Mouse (Mus musculus): ENCODE data around the gene Poglut1. TPM values are rescaled to one million over a fixed set of nuclear protein-coding genes. Genes with fewer than 3 reads are reported as not detected.
"Not testable (repeated sequence)": the region's sequence is repeated elsewhere in the genome, so short reads cannot be mapped to it uniquely, and the experiment has no call there.

The Poglut1 gene
- polyA plus RNA-seq, 1 experiment from 2014 or later: 79.7 TPM

DNA sequence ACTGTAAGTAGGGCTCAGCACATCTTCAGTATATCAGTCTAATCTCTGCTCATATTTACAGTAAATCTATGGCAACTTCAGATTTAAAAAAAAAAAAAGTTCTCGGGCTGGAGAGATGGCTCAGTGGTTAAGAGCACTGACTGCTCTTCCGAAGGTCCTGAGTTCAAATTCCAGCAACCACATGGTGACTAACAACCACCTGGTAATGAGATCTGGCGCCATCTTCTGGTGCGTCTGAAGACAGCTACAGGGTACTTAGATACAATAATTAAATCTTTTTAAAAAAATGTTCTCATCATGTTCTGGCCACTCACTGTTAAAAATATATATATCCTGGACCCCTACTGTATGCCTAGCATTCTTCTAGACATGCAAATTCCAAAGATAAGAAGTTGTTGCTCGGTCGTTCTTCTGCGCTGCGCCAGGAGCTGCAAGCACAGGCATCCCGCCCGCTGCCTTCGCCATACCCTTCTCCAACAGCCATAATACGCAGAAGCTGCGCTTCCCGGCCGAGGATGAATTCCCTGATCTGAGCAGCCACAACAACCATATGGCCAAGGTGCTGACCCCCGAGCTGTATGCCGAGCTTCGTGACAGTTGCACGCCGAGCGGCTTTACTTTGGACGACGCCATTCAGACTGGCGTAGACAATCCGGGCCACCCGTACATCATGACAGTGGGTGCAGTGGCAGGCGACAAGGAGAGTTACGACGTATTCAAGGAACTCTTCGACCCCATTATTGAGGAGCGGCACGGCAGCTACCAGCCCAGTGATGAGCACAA lies 67.1 kb downstream of the Poglut1 start:
- Histone ChIP-seq H3K4me2 (replicated peaks) (peak overlapping the region; percentile 65), H3K27me3 (peaks cover 44% of the 10 kb centered on the region), H3K4me3 (peak overlapping the region; percentile 37), H3K36me3 (no peaks in the 10 kb centered on the region), H3K9ac (0 out of 2 replicates have a peak overlapping the region, but pooled peaks have one; percentile 13), H3K9me3 (no peaks in the 10 kb centered on the region), H3K4me1 (peaks cover 6% of the 10 kb centered on the region; the same call in 1 of the 2 replicates), H3K27ac (no peak overlapping the region)
- 16% methylated on average over 32 of the region's 32 CpGs for WGBS
- ATAC-seq (ENCODE audit: low FRiP score, low read depth): no peak

DNA sequence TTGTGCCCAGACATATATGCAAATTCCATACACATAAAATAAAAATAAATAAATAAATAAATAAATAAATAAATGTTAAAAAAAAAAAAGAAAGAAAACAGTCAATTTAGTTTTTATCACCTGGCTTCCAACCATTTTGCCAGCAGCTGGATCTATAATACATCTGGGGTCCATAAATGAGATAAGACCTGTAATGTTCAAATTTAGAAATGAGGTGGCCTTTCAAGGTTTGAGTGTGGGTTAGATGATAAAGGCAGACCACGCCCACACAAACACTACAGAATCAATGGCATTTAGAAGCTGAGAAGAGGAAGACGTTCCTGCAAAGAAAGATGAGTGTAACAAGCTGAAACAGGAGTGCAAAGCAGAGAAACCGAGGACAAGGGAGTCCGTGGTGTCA lies 68.7 kb downstream of the Poglut1 start:
- WGBS: 70% methylated on average over 4 of the region's 4 CpGs

DNA sequence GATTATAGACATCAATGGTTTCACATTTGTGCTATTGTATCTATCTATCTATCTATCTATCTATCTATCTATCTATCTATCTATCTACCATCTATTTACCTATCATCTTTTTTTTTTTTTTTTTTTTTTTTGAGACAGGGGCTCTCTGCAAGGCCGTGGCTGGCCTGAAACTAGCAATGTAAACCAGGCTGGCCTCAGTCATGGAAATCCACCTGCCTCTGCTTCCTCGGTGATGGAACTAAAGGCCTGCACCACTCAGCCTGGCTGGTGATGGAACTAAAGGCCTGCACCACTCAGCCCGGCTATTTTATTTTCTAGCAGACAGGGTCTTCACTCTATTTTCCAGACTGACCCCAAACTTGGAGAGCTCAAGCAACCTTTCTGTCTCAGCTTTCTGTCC lies 71.8 kb downstream of the Poglut1 start:
- Histone ChIP-seq H3K36me3 (no peaks in the 10 kb centered on the region), H3K4me3 (no peak overlapping the region), H3K4me1 (peaks cover 12% of the 10 kb centered on the region; the same call in 1 of the 2 replicates), H3K27ac (no peak overlapping the region), H3K4me2 (replicated peaks) (no peak overlapping the region), H3K27me3 (peaks cover 24% of the 10 kb centered on the region), H3K9ac (no peak overlapping the region), H3K9me3 (no peaks in the 10 kb centered on the region)
- 89% methylated on average over 3 of the region's 3 CpGs for WGBS
- ATAC-seq (ENCODE audit: low FRiP score, low read depth): no peak

More for the DNA sequence above, 68.7 kb downstream of the Poglut1 start:
- Histone ChIP-seq H3K27ac (no peak overlapping the region), H3K9ac (no peak overlapping the region), H3K4me3 (no peak overlapping the region), H3K4me1 (peaks cover 14% of the 10 kb centered on the region; the same call in 1 of the 2 replicates), H3K9me3 (no peaks in the 10 kb centered on the region), H3K4me2 (replicated peaks) (no peak overlapping the region), H3K27me3 (peaks cover 44% of the 10 kb centered on the region), H3K36me3 (no peaks in the 10 kb centered on the region)
- no peak for ATAC-seq (ENCODE audit: low FRiP score, low read depth)

DNA sequence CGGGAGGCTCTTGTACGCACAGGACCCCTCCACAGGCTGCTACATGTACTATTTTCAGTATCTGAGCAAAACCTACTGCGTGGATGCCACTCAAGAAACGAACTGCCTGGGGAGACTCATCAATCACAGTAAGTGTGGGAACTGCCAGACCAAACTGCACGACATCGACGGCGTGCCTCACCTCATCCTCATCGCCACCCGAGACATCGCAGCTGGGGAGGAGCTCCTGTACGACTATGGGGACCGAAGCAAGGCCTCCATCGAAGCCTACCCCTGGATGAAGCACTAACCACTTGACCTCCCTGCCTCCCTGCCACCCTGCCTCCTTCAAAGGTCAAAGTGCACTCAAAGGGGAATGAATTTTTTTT lies 72.8 kb downstream of the Poglut1 start:
- WGBS: 36% methylated on average over 14 of the region's 14 CpGs
- not testable (repeated sequence) for ATAC-seq (ENCODE audit: low FRiP score, low read depth); H3K9me3 ChIP-seq; H3K27ac ChIP-seq; H3K36me3 ChIP-seq
- H3K4me1 ChIP-seq: 0 out of 2 replicates have a peak, but pooled peaks cover 11% of the 10 kb centered on the region
- H3K9ac ChIP-seq: peak overlapping the region; percentile 55
- peak overlapping the region; percentile 45 for H3K4me3 ChIP-seq
- peaks cover 14% of the 10 kb centered on the region for H3K27me3 ChIP-seq
- H3K4me2 ChIP-seq (replicated peaks): peak overlapping the region; percentile 74

DNA sequence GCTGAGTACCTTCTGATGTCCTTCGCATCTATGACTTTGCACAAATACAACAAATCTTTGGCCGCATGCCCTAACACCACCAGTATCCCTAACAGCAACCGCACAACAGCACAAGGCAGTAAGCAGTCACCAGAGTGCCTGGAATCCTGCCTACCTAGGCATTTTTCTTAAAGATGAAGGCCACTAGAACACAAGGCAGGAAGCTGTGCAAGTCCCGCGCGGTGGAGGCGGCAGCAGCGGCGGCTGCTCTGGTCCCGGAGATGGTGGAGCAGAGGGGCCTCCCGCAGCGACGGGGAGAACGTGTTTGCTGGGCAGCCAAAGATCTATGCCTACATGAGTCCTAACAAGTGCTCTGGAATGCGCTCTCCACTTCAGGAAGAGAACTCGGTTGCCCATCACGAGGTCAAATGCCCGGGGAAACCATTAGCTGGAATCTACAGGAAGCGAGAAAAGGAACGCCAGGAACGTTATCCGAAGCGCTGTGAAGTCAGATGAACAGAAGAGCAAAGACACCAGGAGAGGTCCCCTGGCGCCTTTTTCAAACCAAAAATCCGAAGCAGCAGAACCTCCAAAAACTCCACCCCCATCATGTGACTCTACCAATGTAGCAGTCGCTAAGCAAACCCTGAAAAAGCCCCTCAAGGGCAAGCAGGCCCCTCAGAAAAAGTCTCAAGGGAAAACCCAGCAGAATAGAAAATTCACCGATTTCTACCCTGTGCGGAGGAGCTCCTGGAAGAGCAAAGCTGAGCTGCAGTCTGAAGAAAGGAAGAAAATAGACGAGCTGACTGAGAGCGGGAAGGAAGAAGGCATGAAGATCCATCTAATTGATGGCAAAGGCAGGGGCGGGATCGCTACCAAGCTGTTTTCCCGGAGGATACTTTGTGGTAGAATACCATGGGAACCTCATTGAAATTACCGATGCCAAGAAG lies 73.5 kb downstream of the Poglut1 start:
- peak overlapping the region; percentile 74 for H3K4me2 ChIP-seq (replicated peaks)
- H3K27me3 ChIP-seq: peaks cover 8% of the 10 kb centered on the region; the same call in 1 of the 2 replicates
- WGBS: 7% methylated on average over 34 of the region's 34 CpGs
- H3K4me1 ChIP-seq: 0 out of 2 replicates have a peak, but pooled peaks cover 11% of the 10 kb centered on the region
- no peaks in the 10 kb centered on the region for H3K36me3 ChIP-seq
- H3K4me3 ChIP-seq: peak overlapping the region; percentile 45
- H3K27ac ChIP-seq: peak overlapping the region; percentile 34; the same call in 1 of the 2 replicates
- peak overlapping the region; percentile 55 for H3K9ac ChIP-seq
- peak; percentile 48; the same call in 1 of the 2 replicates for ATAC-seq (ENCODE audit: low FRiP score, low read depth)
- H3K9me3 ChIP-seq: no peaks in the 10 kb centered on the region

DNA sequence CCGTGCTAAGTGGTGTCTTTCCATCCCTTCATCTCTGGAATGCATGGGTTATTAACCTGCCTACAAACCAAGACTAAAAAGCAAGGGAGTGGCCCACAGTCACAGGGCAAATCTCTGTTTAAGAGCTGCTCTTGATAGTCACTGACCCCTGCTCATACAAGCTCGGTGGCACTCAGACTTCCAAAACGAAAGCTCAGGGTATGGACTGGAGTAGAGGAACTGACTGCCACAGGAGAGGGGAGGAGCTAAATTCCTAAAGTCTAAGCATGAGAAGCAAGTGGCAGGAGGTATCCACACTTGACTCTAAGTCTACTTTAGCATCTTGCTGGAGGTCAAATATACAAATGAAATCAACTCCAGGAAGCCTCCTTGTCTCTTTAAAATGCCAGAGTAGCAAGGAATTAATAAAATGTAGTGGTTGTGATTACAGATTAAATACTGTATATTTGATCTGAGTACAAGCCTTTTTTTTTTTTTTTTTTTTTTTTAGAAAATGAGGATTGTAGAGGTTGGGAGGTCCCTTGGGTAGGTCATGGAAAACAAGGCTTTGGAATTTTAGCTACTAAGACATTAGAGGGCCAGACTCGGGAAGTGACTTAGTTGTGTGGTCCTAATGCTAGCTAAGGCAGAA lies 74.3 kb downstream of the Poglut1 start:
- Histone ChIP-seq H3K4me3 (peak overlapping the region; percentile 45), H3K9ac (0 out of 2 replicates have a peak overlapping the region, but pooled peaks have one; percentile 55), H3K9me3 (no peaks in the 10 kb centered on the region), H3K27me3 (peaks cover 3% of the 10 kb centered on the region; the same call in 1 of the 2 replicates), H3K4me2 (replicated peaks) (peak overlapping the region; percentile 74), H3K27ac (0 out of 2 replicates have a peak overlapping the region, but pooled peaks have one; percentile 34), H3K36me3 (no peaks in the 10 kb centered on the region), H3K4me1 (0 out of 2 replicates have a peak, but pooled peaks cover 11% of the 10 kb centered on the region)
- no peak for ATAC-seq (ENCODE audit: low FRiP score, low read depth)
- 54% methylated on average over 4 of the region's 4 CpGs for WGBS

Other genes starting within 250 kb of the Poglut1 start
- gene Maats1, start 208.1 kb downstream of the Poglut1 start, polyA plus RNA-seq (2015; fragmentation: Nextera tagmentation; extraction: Ambion mirVana): 0.08 and 0.10 TPM in 2 replicates
- gene Cox17, start 203.3 kb downstream of the Poglut1 start, polyA plus RNA-seq (2015; fragmentation: Nextera tagmentation; extraction: Ambion mirVana): 98.8 and 106 TPM in 2 replicates
- gene Gm21987, start 203.2 kb downstream of the Poglut1 start, polyA plus RNA-seq (2015; fragmentation: Nextera tagmentation; extraction: Ambion mirVana): not detected in 2 replicates
- gene Popdc2, start 188.0 kb downstream of the Poglut1 start, polyA plus RNA-seq (2015; fragmentation: Nextera tagmentation; extraction: Ambion mirVana): 3.3 and 3.5 TPM in 2 replicates
- gene Pla1a, start 117.1 kb downstream of the Poglut1 start, polyA plus RNA-seq (2015; fragmentation: Nextera tagmentation; extraction: Ambion mirVana): 0.31 and 0.37 TPM in 2 replicates
- gene Adprh, start 97.6 kb downstream of the Poglut1 start, polyA plus RNA-seq (2015; fragmentation: Nextera tagmentation; extraction: Ambion mirVana): 128 and 137 TPM in 2 replicates
- gene Cd80, start 94.7 kb downstream of the Poglut1 start, polyA plus RNA-seq (2015; fragmentation: Nextera tagmentation; extraction: Ambion mirVana): 0.19 and 0.47 TPM in 2 replicates
- gene Timmdc1, start 27.6 kb downstream of the Poglut1 start, polyA plus RNA-seq (2015; fragmentation: Nextera tagmentation; extraction: Ambion mirVana): 28.4 and 30.8 TPM in 2 replicates
- 151 and 160 TPM in 2 replicates for gene Tmem39a, start 8.4 kb upstream of the Poglut1 start, polyA plus RNA-seq (2015; fragmentation: Nextera tagmentation; extraction: Ambion mirVana)
- 13.3 and 14.5 TPM in 2 replicates for gene Arhgap31, start 163.0 kb upstream of the Poglut1 start, polyA plus RNA-seq (2015; fragmentation: Nextera tagmentation; extraction: Ambion mirVana)
- gene B4galt4, start 192.0 kb upstream of the Poglut1 start, polyA plus RNA-seq (2015; fragmentation: Nextera tagmentation; extraction: Ambion mirVana): 36.7 and 37.2 TPM in 2 replicates

Data from limb, embryonic 13.5 days (tissue).